Mouse (Mus musculus) spleen, adult 12 weeks (tissue): ENCODE data around the gene Zfp184.
"Not testable (repeated sequence)": the region's sequence is repeated elsewhere in the genome, so short reads cannot be mapped to it uniquely, and the experiment has no call there.

Experiments
- DNase-seq: peaks from one replicate; pipeline ENCODE4 v3.0.0; 2022; ENCODE audit warnings: low spot score

The Zfp184 gene

DNA sequence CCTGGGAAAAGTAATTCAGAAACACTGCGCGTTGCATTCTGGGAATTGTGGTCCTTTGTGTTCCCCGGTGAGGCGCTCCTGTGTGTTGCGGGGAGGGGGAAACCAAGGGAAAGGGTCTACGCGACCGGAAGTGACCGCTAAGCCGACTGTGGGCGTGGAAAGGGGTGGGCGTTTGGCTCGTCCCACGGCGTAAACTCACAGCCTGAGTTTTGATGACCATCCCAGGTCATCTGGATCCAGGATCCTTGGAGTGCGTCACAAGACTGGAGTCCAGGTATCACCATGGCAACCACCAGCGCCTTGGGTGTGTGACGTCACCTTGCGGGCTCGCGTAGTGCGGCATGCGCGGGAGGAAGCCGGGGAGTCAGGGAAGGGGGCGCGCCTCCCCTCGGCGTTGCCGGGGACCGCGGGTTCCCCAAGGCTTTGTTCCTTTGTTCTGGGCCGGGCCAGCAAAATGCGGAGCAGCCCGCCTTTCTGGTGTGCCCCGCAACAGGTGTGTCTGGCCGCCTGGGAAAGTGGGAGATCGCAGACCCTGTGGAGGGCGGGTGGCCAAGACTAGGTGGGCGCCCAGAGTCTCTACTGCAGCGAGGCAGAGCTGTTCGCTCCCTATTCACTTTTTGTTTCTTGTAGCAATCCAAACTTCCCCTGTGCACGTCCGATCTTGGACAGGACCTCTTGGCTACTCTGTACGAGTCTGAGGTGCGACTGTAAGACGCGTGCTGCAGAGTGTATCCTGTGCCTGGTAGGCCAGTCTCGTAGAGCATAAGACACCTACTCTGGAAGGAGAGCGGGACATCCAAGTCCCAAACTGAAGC, at the start of gene Zfp184:
Zfp184 (plus strand) TSS at position 169 of the 815 bp plus-strand sequence.
- DNase-seq, result peak; percentile 49

GRCm38 (mm10) chr13:21896549-21897244, 48.2 kb upstream of the Zfp184 start:
- no peak for DNase-seq

- no peak for DNase-seq
Observed at GRCm38 (mm10) chr13:21897245-21897634, 47.7 kb upstream of the Zfp184 start.

DNA sequence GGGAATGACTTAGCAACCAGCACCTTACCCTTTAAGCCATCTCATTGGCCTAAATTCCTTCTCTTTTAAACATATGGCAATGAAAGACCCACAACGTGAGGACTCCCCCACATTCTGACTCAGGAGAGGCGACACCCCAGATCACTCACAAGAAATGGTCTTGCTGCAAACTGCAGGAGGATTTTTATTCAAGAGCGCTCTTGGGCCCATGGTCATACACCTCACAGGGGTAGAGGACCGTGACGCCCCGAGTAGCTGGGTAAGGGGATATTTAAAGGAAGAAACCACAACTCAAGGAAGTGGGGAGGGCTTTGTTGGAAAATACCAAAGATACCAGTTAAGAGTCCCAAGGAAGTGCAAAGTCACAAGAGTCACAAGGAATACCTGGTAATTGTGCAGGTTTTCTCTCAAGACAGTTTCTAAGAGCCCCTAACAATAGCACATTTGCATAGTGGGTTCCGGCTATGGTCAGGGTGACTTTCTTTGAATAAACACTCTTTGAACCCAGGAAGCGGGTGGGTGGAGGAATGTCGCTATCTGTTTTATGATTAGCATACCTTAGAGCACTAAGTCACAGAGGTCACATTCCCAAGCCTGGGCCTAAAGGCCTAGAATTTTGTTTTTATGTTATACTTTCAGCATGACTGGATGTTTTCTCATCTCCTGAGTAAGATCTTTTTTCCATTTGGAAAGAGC, 43.9 kb upstream of the Zfp184 start:
- DNase-seq, result not testable (repeated sequence)

DNA sequence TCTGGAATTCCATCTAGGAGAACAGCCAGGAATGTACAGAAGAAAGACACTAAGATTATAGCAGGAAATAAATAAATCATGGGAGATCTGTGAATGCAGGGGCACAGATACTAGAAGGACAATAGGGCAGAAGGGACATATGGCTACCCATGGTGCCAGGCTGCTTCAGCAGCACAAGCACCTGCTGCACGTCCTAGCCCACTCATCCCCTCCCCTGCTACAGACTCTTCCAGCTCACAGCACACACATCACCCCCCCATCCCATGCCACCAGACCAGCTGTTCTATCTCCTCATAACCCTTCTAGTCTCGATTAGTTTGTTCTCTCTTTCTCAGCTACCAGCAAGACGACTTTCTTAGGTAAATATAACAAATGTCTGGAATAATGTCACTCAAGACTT, 41.4 kb upstream of the Zfp184 start:
- no peak for DNase-seq

GRCm38 (mm10) chr13:21904090-21904489, 40.8 kb upstream of the Zfp184 start:
- not testable (repeated sequence) for DNase-seq

- no peak for DNase-seq
Observed at GRCm38 (mm10) chr13:21906301-21906700, 38.6 kb upstream of the Zfp184 start.

- no peak for DNase-seq
Observed at GRCm38 (mm10) chr13:21906946-21907806, 37.7 kb upstream of the Zfp184 start.

GRCm38 (mm10) chr13:21907807-21908155, 37.1 kb upstream of the Zfp184 start:
- not testable (repeated sequence) for DNase-seq

- DNase-seq, result no peak
Observed at GRCm38 (mm10) chr13:21910735-21911134, 34.2 kb upstream of the Zfp184 start.

GRCm38 (mm10) chr13:21911147-21911546, 33.7 kb upstream of the Zfp184 start:
- no peak for DNase-seq

DNA sequence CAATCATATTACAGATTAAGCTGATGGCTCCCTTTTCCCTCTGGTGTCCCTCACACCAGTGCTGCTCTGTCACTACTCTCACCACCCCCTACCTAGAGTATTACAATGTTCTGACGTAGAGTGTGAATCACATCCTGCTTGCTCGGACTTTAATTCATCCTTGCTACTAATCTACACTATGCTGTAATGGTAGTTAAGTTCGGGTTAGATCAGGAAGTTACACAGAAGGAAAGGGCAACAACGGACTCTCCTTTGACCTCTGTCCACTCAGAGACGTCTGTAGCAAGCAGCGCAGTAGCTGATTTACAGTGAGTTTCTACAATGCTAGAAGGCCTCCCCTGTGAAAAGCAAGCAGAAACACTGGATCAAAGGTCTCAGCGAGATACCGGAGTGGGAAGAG, 31.0 kb upstream of the Zfp184 start:
- no peak for DNase-seq

- no peak for DNase-seq
Observed at GRCm38 (mm10) chr13:21914599-21914998, 30.3 kb upstream of the Zfp184 start.

DNA sequence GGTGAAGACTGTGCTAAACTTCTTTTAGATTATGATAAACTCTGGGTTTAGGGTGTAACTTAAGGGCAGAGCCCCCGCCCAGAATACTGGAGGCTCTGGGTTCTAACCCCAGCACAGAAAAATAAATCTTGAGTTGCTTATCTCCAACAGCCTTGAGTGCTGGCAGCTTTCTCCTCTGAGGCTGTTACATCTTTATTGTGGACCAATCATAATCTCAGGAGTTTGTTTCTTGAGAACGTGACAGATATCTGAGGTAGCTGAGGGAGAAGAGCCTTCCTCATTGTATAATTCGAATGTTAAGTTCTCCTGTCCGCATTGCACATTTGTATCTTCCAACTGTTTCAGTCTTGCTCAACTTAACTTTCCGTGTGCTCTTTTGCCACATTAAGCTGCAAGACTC, 29.4 kb upstream of the Zfp184 start:
- DNase-seq, result no peak

GRCm38 (mm10) chr13:21916056-21916455, 28.8 kb upstream of the Zfp184 start:
- DNase-seq, result no peak

DNA sequence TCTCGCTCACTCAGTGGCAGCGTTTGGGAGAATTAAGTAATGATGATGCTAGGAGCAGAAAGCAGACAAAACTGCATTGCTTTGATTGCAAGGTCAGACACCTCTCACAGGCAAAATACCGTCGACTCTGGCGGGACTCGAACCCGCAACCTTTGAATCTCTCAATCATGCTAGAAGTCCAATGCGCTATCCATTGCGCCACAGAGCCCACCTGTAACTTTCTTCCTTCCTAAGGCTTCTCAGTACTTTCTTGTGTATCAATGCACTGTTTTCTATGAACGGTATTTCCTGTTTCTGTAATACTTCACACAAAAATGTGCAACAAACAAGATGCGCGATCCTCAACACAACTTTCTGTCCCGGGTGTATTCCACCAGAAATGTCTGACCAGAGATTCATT, 27.9 kb upstream of the Zfp184 start:
- peak; percentile 34 for DNase-seq

- DNase-seq, result no peak
Observed at GRCm38 (mm10) chr13:21917480-21917879, 27.4 kb upstream of the Zfp184 start.

GRCm38 (mm10) chr13:21917992-21918391, 26.9 kb upstream of the Zfp184 start:
- DNase-seq, result no peak

DNA sequence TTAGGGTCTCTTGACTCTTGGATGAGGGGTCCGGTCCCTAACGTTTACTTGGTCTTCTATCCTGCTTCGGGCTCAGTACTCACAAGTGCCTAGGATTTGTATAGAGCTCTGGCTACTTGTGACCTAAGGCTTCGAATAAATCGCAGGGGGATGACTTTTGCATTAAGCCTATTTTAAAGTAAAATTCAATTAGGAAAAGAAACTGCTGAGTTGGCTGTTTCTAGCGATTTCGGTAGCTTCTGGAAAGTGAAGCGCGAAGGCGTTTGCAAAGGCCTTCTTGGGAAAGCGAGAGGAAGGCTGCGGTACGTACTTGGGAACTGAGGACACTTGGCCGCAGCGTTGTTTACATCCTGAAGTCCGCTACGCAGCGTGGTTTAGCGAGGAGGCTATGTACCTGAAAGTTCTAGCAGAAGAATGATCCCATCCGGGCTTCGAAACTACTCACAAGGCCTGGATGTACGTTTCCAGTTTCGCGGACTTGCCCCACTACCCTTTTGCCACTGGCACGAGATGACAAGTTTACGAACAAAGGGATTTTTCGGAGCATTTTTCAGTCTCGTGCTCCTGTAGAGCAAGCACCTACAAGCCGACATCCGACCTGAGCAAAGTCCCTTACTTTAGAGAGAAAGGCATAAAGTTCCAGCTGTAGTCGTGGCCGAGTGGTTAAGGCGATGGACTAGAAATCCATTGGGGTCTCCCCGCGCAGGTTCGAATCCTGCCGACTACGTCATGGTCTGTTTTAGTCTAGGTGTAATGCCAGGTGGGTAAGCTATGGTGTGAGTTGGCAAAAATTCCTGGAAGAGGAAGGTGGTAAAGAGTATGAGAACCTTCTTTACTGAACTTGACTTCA, 26.1 kb upstream of the Zfp184 start:
- DNase-seq, result peak; percentile 61

- DNase-seq, result no peak
Observed at GRCm38 (mm10) chr13:21919836-21920431, 25.0 kb upstream of the Zfp184 start.
